Mouse (Mus musculus): ENCODE data around the gene Capns1. TPM values are rescaled to one million over a fixed set of nuclear protein-coding genes. Genes with fewer than 3 reads are reported as not detected.

Capns1 gene
- polyA plus RNA-seq, 1 experiment from 2014 or later: 95.8 TPM

DNA sequence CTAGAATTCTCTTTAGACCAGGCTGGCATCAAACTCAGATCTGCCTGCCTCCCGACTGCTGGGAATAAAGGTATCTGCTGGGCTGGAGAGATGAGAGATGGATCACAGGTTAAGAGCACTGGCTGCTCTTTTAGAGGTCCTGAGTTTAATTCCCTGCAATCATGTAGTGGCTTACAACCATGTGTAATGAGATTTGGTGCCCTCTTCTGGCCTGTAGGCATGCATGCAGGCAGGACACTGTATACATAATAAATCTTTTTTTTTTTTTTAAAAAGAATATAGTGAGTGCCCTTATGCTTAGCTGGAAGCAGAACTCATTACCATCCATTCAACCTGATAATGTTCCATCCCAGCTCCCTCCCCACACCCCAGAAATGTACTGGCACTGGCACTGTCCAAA is 44.6 kb downstream of the Capns1 start:
- 88% methylated on average over 1 of the region's 1 CpGs for WGBS
- Histone ChIP-seq H3K4me2 (replicated peaks; ENCODE audit: low read depth, low read length) (no peak overlapping the region), H3K4me1 (ENCODE audit: control insufficient read depth, insufficient read depth, low read length) (no peaks in the 10 kb centered on the region), H3K27me3 (ENCODE audit: control insufficient read depth, insufficient read depth, low read length) (no peaks in the 10 kb centered on the region), H3K36me3 (ENCODE audit: control insufficient read depth, insufficient read depth, low read length) (peaks cover 25% of the 10 kb centered on the region), H3K27ac (ENCODE audit: low read length) (no peak overlapping the region), H3K9me3 (ENCODE audit: control insufficient read depth, low read depth, low read length) (peaks cover 81% of the 10 kb centered on the region), H3K9ac (replicated peaks; ENCODE audit: low read depth, low read length) (no peak overlapping the region), H3K4me3 (ENCODE audit: low read depth, low read length) (no peak overlapping the region)
- ATAC-seq (ENCODE audit: insufficient number of reproducible peaks, insufficient read depth, low FRiP score, low read depth): no peak

DNA sequence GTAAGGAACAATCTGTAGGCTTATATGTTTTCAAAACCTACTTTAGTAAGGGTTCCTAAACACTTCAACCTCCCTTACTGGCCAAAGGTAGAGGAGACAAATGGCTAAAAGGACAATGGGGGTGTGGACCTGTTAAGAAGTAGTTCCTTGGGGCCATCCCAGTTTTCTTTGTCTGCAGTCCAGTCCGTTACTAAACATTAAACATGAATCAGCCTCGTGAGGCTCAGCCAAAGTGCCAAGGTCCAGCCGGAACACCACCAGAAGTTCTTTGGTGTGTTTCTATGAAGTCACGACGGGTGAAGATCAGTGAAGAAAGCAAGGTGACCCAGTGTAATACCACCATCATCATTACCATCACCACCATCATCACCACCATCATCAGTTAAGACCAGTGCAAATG is 51.6 kb downstream of the Capns1 start:
- Histone ChIP-seq H3K36me3 (ENCODE audit: control insufficient read depth, insufficient read depth, low read length) (no peaks in the 10 kb centered on the region; the same call in 1 of the 2 replicates), H3K4me2 (replicated peaks; ENCODE audit: low read depth, low read length) (no peak overlapping the region), H3K9me3 (ENCODE audit: control insufficient read depth, low read depth, low read length) (peaks cover 46% of the 10 kb centered on the region), H3K4me1 (ENCODE audit: control insufficient read depth, insufficient read depth, low read length) (0 out of 2 replicates have a peak, but pooled peaks cover 3% of the 10 kb centered on the region), H3K4me3 (ENCODE audit: low read depth, low read length) (no peak overlapping the region), H3K9ac (replicated peaks; ENCODE audit: low read depth, low read length) (no peak overlapping the region), H3K27ac (ENCODE audit: low read length) (no peak overlapping the region), H3K27me3 (ENCODE audit: control insufficient read depth, insufficient read depth, low read length) (no peaks in the 10 kb centered on the region)
- WGBS: 96% methylated on average over 5 of the region's 5 CpGs
- ATAC-seq (ENCODE audit: insufficient number of reproducible peaks, insufficient read depth, low FRiP score, low read depth): no peak

DNA sequence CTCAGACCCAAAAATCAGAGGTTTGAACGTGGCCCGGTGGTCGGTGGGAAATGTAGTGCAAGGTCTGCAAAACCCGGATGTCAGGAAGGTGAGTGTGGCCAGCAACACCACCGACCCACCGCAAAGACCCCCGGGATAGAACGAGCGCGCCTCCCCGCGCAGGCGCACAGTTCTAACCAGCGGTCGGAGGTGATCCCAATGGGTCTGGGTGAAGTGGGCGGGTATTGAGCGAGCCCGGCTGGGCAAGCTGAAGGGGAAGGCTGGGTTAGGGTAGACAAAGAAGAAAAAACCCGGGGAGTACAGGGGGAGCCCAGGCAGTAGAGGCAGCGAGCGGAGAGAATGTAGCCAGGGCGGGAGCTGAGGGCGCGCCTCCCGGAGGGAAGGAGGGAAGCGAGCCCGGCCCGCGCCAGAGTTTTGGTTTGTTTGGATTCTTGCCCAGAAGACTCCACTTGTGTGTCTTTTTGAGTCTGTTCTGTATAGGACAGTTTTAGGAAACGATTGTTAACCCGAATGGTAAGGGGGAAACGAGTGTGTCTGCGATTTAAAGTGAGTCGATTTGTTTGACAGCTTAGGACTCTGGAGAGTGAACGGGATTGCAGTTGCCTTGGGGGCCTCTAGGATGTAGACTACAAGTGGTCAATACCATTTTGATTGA is 54.9 kb downstream of the Capns1 start:
- peak; percentile 94 for ATAC-seq (ENCODE audit: insufficient number of reproducible peaks, insufficient read depth, low FRiP score, low read depth)
- Histone ChIP-seq H3K27me3 (ENCODE audit: control insufficient read depth, insufficient read depth, low read length) (no peaks in the 10 kb centered on the region), H3K27ac (ENCODE audit: low read length) (peak overlapping the region; percentile 79), H3K9ac (replicated peaks; ENCODE audit: low read depth, low read length) (peak overlapping the region; percentile 36), H3K9me3 (ENCODE audit: control insufficient read depth, low read depth, low read length) (peaks cover 16% of the 10 kb centered on the region; the same call in 1 of the 2 replicates), H3K4me2 (replicated peaks; ENCODE audit: low read depth, low read length) (peak overlapping the region; percentile 55), H3K4me1 (ENCODE audit: control insufficient read depth, insufficient read depth, low read length) (0 out of 2 replicates have a peak, but pooled peaks cover 3% of the 10 kb centered on the region), H3K36me3 (ENCODE audit: control insufficient read depth, insufficient read depth, low read length) (no peaks in the 10 kb centered on the region), H3K4me3 (ENCODE audit: low read depth, low read length) (peak overlapping the region; percentile 39)
- WGBS: 4% methylated on average over 35 of the region's 35 CpGs

DNA sequence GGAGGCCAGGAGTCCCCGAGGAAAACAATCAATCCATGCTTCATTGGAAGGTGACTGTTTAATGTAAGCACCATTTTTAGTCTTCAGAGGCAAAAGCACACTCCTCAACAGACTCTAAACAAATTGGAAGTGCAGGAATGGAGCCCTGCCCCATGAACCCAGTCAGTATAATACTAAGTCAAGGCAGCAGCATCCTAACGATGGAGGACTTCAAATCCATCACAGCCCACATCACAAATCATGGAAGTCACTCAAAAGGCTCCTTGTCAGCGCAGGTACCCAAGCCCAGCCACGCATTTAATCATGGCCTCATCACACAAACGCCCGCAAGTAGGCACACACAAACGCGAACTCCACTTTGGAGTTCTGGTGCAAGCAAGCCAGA is 55.4 kb downstream of the Capns1 start:
- WGBS: 9% methylated on average over 8 of the region's 8 CpGs
- H3K9me3 ChIP-seq (ENCODE audit: control insufficient read depth, low read depth, low read length): peaks cover 12% of the 10 kb centered on the region; the same call in 1 of the 2 replicates
- H3K4me1 ChIP-seq (ENCODE audit: control insufficient read depth, insufficient read depth, low read length): 0 out of 2 replicates have a peak, but pooled peaks cover 3% of the 10 kb centered on the region
- peak overlapping the region; percentile 55 for H3K4me2 ChIP-seq (replicated peaks; ENCODE audit: low read depth, low read length)
- H3K36me3 ChIP-seq (ENCODE audit: control insufficient read depth, insufficient read depth, low read length): no peaks in the 10 kb centered on the region
- ATAC-seq (ENCODE audit: insufficient number of reproducible peaks, insufficient read depth, low FRiP score, low read depth): no peak
- H3K9ac ChIP-seq (replicated peaks; ENCODE audit: low read depth, low read length): peak overlapping the region; percentile 36
- H3K27ac ChIP-seq (ENCODE audit: low read length): peak overlapping the region; percentile 79
- H3K4me3 ChIP-seq (ENCODE audit: low read depth, low read length): peak overlapping the region; percentile 39
- no peaks in the 10 kb centered on the region for H3K27me3 ChIP-seq (ENCODE audit: control insufficient read depth, insufficient read depth, low read length)

Other genes starting within 250 kb of the Capns1 start
- gene Zfp74, start 244.7 kb downstream of the Capns1 start, polyA plus RNA-seq (2014; fragmentation: Nextera tagmentation; extraction: Ambion mirVana): 12.0 and 13.3 TPM in 2 replicates
- 21.6 and 25.0 TPM in 2 replicates for gene Zfp568, start 214.9 kb downstream of the Capns1 start, polyA plus RNA-seq (2014; fragmentation: Nextera tagmentation; extraction: Ambion mirVana)
- gene Zfp14, start 147.4 kb downstream of the Capns1 start, polyA plus RNA-seq (2014; fragmentation: Nextera tagmentation; extraction: Ambion mirVana): 3.6 and 4.4 TPM in 2 replicates
- gene Zfp82, start 125.9 kb downstream of the Capns1 start, polyA plus RNA-seq (2014; fragmentation: Nextera tagmentation; extraction: Ambion mirVana): 5.0 and 5.7 TPM in 2 replicates
- gene Gm26920, start 108.4 kb downstream of the Capns1 start, polyA plus RNA-seq (2014; fragmentation: Nextera tagmentation; extraction: Ambion mirVana): 2.0 and 2.1 TPM in 2 replicates
- gene Zfp566, start 108.3 kb downstream of the Capns1 start, polyA plus RNA-seq (2014; fragmentation: Nextera tagmentation; extraction: Ambion mirVana): 7.5 and 11.2 TPM in 2 replicates
- 132 and 142 TPM in 2 replicates for gene Zfp260, start 104.0 kb downstream of the Capns1 start, polyA plus RNA-seq (2014; fragmentation: Nextera tagmentation; extraction: Ambion mirVana)
- gene Zfp382, start 76.9 kb downstream of the Capns1 start, polyA plus RNA-seq (2014; fragmentation: Nextera tagmentation; extraction: Ambion mirVana): 6.4 and 7.3 TPM in 2 replicates
- gene Zfp146, start 29.1 kb downstream of the Capns1 start, polyA plus RNA-seq (2014; fragmentation: Nextera tagmentation; extraction: Ambion mirVana): 19.6 and 22.3 TPM in 2 replicates
- 5.7 and 8.2 TPM in 2 replicates for gene Cox7a1, start 14.7 kb downstream of the Capns1 start, polyA plus RNA-seq (2014; fragmentation: Nextera tagmentation; extraction: Ambion mirVana)
- gene Polr2i, start 33.1 kb upstream of the Capns1 start, polyA plus RNA-seq (2014; fragmentation: Nextera tagmentation; extraction: Ambion mirVana): 143 and 177 TPM in 2 replicates
- gene Tbcb, start 33.5 kb upstream of the Capns1 start, polyA plus RNA-seq (2014; fragmentation: Nextera tagmentation; extraction: Ambion mirVana): 148 and 150 TPM in 2 replicates
- gene Ovol3, start 36.9 kb upstream of the Capns1 start, polyA plus RNA-seq (2014; fragmentation: Nextera tagmentation; extraction: Ambion mirVana): not detected in 2 replicates
- gene Thap8, start 81.3 kb upstream of the Capns1 start, polyA plus RNA-seq (2014; fragmentation: Nextera tagmentation; extraction: Ambion mirVana): 0.25 and 0.34 TPM in 2 replicates
- 7.9 and 9.8 TPM in 2 replicates for gene Wdr62, start 81.6 kb upstream of the Capns1 start, polyA plus RNA-seq (2014; fragmentation: Nextera tagmentation; extraction: Ambion mirVana)
- 52.8 and 53.9 TPM in 2 replicates for gene Clip3, start 92.9 kb upstream of the Capns1 start, polyA plus RNA-seq (2014; fragmentation: Nextera tagmentation; extraction: Ambion mirVana)
- gene Alkbh6, start 109.9 kb upstream of the Capns1 start, polyA plus RNA-seq (2014; fragmentation: Nextera tagmentation; extraction: Ambion mirVana): 70.1 and 76.2 TPM in 2 replicates
- gene Syne4, start 116.0 kb upstream of the Capns1 start, polyA plus RNA-seq (2014; fragmentation: Nextera tagmentation; extraction: Ambion mirVana): 49.0 and 53.2 TPM in 2 replicates
- not detected in 2 replicates for gene E130208F15Rik, start 122.9 kb upstream of the Capns1 start, polyA plus RNA-seq (2014; fragmentation: Nextera tagmentation; extraction: Ambion mirVana)
- gene Sdhaf1, start 125.1 kb upstream of the Capns1 start, polyA plus RNA-seq (2014; fragmentation: Nextera tagmentation; extraction: Ambion mirVana): 14.4 and 17.0 TPM in 2 replicates
- 5.2 and 6.7 TPM in 2 replicates for gene Lrfn3, start 164.0 kb upstream of the Capns1 start, polyA plus RNA-seq (2014; fragmentation: Nextera tagmentation; extraction: Ambion mirVana)
- gene Tyrobp, start 214.9 kb upstream of the Capns1 start, polyA plus RNA-seq (2014; fragmentation: Nextera tagmentation; extraction: Ambion mirVana): 47.0 and 56.5 TPM in 2 replicates
- gene Hcst, start 221.0 kb upstream of the Capns1 start, polyA plus RNA-seq (2014; fragmentation: Nextera tagmentation; extraction: Ambion mirVana): 1.1 TPM in 1 of 2 replicates, not detected in the other
- 2.0 and 2.7 TPM in 2 replicates for gene Nfkbid, start 222.9 kb upstream of the Capns1 start, polyA plus RNA-seq (2014; fragmentation: Nextera tagmentation; extraction: Ambion mirVana)
- gene Aplp1, start 246.7 kb upstream of the Capns1 start, polyA plus RNA-seq (2014; fragmentation: Nextera tagmentation; extraction: Ambion mirVana): 37.4 and 39.0 TPM in 2 replicates

Data from stomach, embryonic 14.5 days (tissue).